Mouse (Mus musculus) hindbrain, embryonic 12.5 days (tissue): ENCODE results near the gene Shroom4. TPM values are rescaled to one million over a fixed set of nuclear protein-coding genes. Genes with fewer than 3 reads are reported as not detected.

ENCODE experiments used
- ATAC-seq: fragments of 200-750 bp; cut with Nextera tagmentation; 2 replicates; pipeline ENCODE4 v1.8.0; 2017; ENCODE audit warnings: moderate TSS enrichment; ENCODE audit not compliant: low FRiP score
- H3K27ac ChIP-seq: fragments of 300-500 bp; sonication (generic); 2 replicates; pipeline ENCODE4 v1.5.1; 2016; ENCODE audit warnings: mild to moderate bottlenecking
- H3K27me3 ChIP-seq: fragments of 300-500 bp; sonication (generic); 2 replicates; pipeline ENCODE4 v1.6.1; 2016; ENCODE audit warnings: mild to moderate bottlenecking
- H3K36me3 ChIP-seq: fragments of 300-500 bp; sonication (generic); 2 replicates; pipeline ENCODE4 v1.6.1; 2016; ENCODE audit warnings: mild to moderate bottlenecking
- H3K4me1 ChIP-seq: fragments of 300-500 bp; sonication (generic); 2 replicates; pipeline ENCODE4 v1.6.1; 2016
- H3K4me2 ChIP-seq: fragments of 300-500 bp; sonication (generic); replicated peaks from 2 replicates; pipeline ENCODE4 v1.6.1; 2016; ENCODE audit warnings: mild to moderate bottlenecking
- H3K4me3 ChIP-seq: fragments of 300-500 bp; sonication (generic); 2 replicates; pipeline ENCODE4 v1.5.1; 2016; ENCODE audit warnings: mild to moderate bottlenecking
- H3K9ac ChIP-seq: fragments of 300-500 bp; sonication (generic); 2 replicates; pipeline ENCODE4 v1.6.1; 2016; ENCODE audit warnings: mild to moderate bottlenecking, moderate library complexity
- H3K9me3 ChIP-seq: fragments of 300-500 bp; sonication (generic); replicated peaks from 2 replicates; pipeline ENCODE4 v1.6.1; 2016; ENCODE audit warnings: mild to moderate bottlenecking
- WGBS: fragments of 180-500 bp; shearing (Covaris S2); methylation state at CpG from one replicate; pipeline ENCODE4 v1.1.7; 2016; 5-methylcytosine and 5-hydroxymethylcytosine counted together
- polyA plus RNA-seq: library from polyadenylated mRNA; unstranded; fragments of >200 nt; fragmentation: Nextera tagmentation; extraction: Ambion mirVana; gene quantifications from 2 replicates; pipeline ENCODE4 v1.2.1, GENCODE M21; 2016

The Shroom4 gene
- polyA plus RNA-seq, 1 experiment from 2014 or later = 5.0 TPM

- Histone ChIP-seq H3K4me3 (no peak overlapping the region), H3K27me3 (no peaks in the 10 kb centered on the region), H3K9ac (no peak overlapping the region), H3K27ac (no peak overlapping the region), H3K4me1 (no peaks in the 10 kb centered on the region), H3K36me3 (no peaks in the 10 kb centered on the region), H3K9me3 (no peaks in the 10 kb centered on the region), H3K4me2 (no peak overlapping the region)
- ATAC-seq = no peak
- WGBS = 83% methylated on average over 3 of the region's 3 CpGs
Measured at GRCm38 (mm10) chrX:6517217-6517616, 117.6 kb downstream of the Shroom4 start.

- 62% methylated on average over 2 of the region's 2 CpGs for WGBS
Measured at GRCm38 (mm10) chrX:6518421-6518820, 118.8 kb downstream of the Shroom4 start.

GRCm38 (mm10) chrX:6522935-6523334 is 123.3 kb downstream of the Shroom4 start:
- H3K9me3 ChIP-seq = no peaks in the 10 kb centered on the region
- H3K4me3 ChIP-seq = no peak overlapping the region
- ATAC-seq = no peak
- H3K9ac ChIP-seq = no peak overlapping the region
- H3K4me2 ChIP-seq = no peak overlapping the region
- no peak overlapping the region for H3K27ac ChIP-seq
- 68% methylated on average over 2 of the region's 2 CpGs for WGBS
- no peaks in the 10 kb centered on the region for H3K4me1 ChIP-seq
- no peaks in the 10 kb centered on the region for H3K36me3 ChIP-seq
- no peaks in the 10 kb centered on the region for H3K27me3 ChIP-seq

More at GRCm38 (mm10) chrX:6518421-6518820, 118.8 kb downstream of the Shroom4 start:
- Histone ChIP-seq H3K4me2 (no peak overlapping the region), H3K27ac (no peak overlapping the region), H3K4me1 (no peaks in the 10 kb centered on the region), H3K27me3 (no peaks in the 10 kb centered on the region), H3K9me3 (no peaks in the 10 kb centered on the region), H3K9ac (no peak overlapping the region), H3K4me3 (no peak overlapping the region), H3K36me3 (no peaks in the 10 kb centered on the region)
- ATAC-seq = no peak

GRCm38 (mm10) chrX:6536636-6537035 is 137.0 kb downstream of the Shroom4 start:
- no peak overlapping the region for H3K4me3 ChIP-seq
- H3K27ac ChIP-seq = no peak overlapping the region
- no peak overlapping the region for H3K9ac ChIP-seq
- H3K4me1 ChIP-seq = no peaks in the 10 kb centered on the region
- H3K36me3 ChIP-seq = no peaks in the 10 kb centered on the region
- H3K4me2 ChIP-seq = no peak overlapping the region
- H3K27me3 ChIP-seq = no peaks in the 10 kb centered on the region
- 81% methylated on average over 2 of the region's 2 CpGs for WGBS
- ATAC-seq = no peak
- no peaks in the 10 kb centered on the region for H3K9me3 ChIP-seq

GRCm38 (mm10) chrX:6537689-6538088 is 138.0 kb downstream of the Shroom4 start:
- Histone ChIP-seq H3K9ac (no peak overlapping the region), H3K4me2 (no peak overlapping the region), H3K27me3 (no peaks in the 10 kb centered on the region), H3K9me3 (no peaks in the 10 kb centered on the region), H3K36me3 (no peaks in the 10 kb centered on the region), H3K4me3 (no peak overlapping the region), H3K27ac (no peak overlapping the region), H3K4me1 (no peaks in the 10 kb centered on the region)
- WGBS = 85% methylated on average over 2 of the region's 2 CpGs
- no peak for ATAC-seq

- no peaks in the 10 kb centered on the region for H3K36me3 ChIP-seq
- H3K9me3 ChIP-seq = no peaks in the 10 kb centered on the region
- no peak overlapping the region for H3K9ac ChIP-seq
- no peak overlapping the region for H3K27ac ChIP-seq
- H3K4me1 ChIP-seq = no peaks in the 10 kb centered on the region
- H3K4me3 ChIP-seq = no peak overlapping the region
- no peak overlapping the region for H3K4me2 ChIP-seq
- no peak for ATAC-seq
- 78% methylated on average over 1 of the region's 1 CpGs for WGBS
- no peaks in the 10 kb centered on the region for H3K27me3 ChIP-seq
Measured at GRCm38 (mm10) chrX:6565066-6565465, 165.4 kb downstream of the Shroom4 start.

GRCm38 (mm10) chrX:6574511-6574910 is 174.9 kb downstream of the Shroom4 start:
- H3K27ac ChIP-seq = no peak overlapping the region
- H3K36me3 ChIP-seq = no peaks in the 10 kb centered on the region
- no peaks in the 10 kb centered on the region for H3K9me3 ChIP-seq
- 38% methylated on average over 1 of the region's 1 CpGs for WGBS
- no peaks in the 10 kb centered on the region for H3K4me1 ChIP-seq
- H3K9ac ChIP-seq = no peak overlapping the region
- no peak for ATAC-seq
- no peak overlapping the region for H3K4me3 ChIP-seq
- H3K4me2 ChIP-seq = no peak overlapping the region
- no peaks in the 10 kb centered on the region for H3K27me3 ChIP-seq

- ATAC-seq = no peak
- Histone ChIP-seq H3K27ac (no peak overlapping the region), H3K4me2 (no peak overlapping the region), H3K9ac (no peak overlapping the region), H3K9me3 (no peaks in the 10 kb centered on the region), H3K27me3 (no peaks in the 10 kb centered on the region), H3K36me3 (no peaks in the 10 kb centered on the region), H3K4me1 (no peaks in the 10 kb centered on the region), H3K4me3 (no peak overlapping the region)
- 49% methylated on average over 7 of the region's 7 CpGs for WGBS
Measured at GRCm38 (mm10) chrX:6577001-6577400, 177.3 kb downstream of the Shroom4 start.

GRCm38 (mm10) chrX:6580671-6581070 is 181.0 kb downstream of the Shroom4 start:
- no peaks in the 10 kb centered on the region for H3K4me1 ChIP-seq
- no peaks in the 10 kb centered on the region for H3K9me3 ChIP-seq
- H3K27me3 ChIP-seq = no peaks in the 10 kb centered on the region
- no peak overlapping the region for H3K4me2 ChIP-seq
- peaks cover 4% of the 10 kb centered on the region for H3K36me3 ChIP-seq
- H3K4me3 ChIP-seq = no peak overlapping the region
- 84% methylated on average over 6 of the region's 6 CpGs for WGBS
- no peak for ATAC-seq
- H3K9ac ChIP-seq = no peak overlapping the region
- no peak overlapping the region for H3K27ac ChIP-seq

GRCm38 (mm10) chrX:6581181-6581580 is 181.5 kb downstream of the Shroom4 start:
- Histone ChIP-seq H3K36me3 (peaks cover 4% of the 10 kb centered on the region), H3K4me2 (no peak overlapping the region), H3K9me3 (no peaks in the 10 kb centered on the region), H3K4me3 (no peak overlapping the region), H3K27me3 (no peaks in the 10 kb centered on the region), H3K27ac (no peak overlapping the region), H3K4me1 (no peaks in the 10 kb centered on the region), H3K9ac (no peak overlapping the region)
- 76% methylated on average over 1 of the region's 1 CpGs for WGBS
- ATAC-seq = no peak

GRCm38 (mm10) chrX:6582646-6583045 is 183.0 kb downstream of the Shroom4 start:
- no peak overlapping the region for H3K4me3 ChIP-seq
- no peak overlapping the region for H3K9ac ChIP-seq
- H3K4me1 ChIP-seq = no peaks in the 10 kb centered on the region
- no peak overlapping the region for H3K27ac ChIP-seq
- ATAC-seq = no peak
- peaks cover 4% of the 10 kb centered on the region for H3K36me3 ChIP-seq
- 93% methylated on average over 2 of the region's 2 CpGs for WGBS
- H3K9me3 ChIP-seq = no peaks in the 10 kb centered on the region
- no peak overlapping the region for H3K4me2 ChIP-seq
- H3K27me3 ChIP-seq = no peaks in the 10 kb centered on the region

GRCm38 (mm10) chrX:6594183-6594582 is 194.5 kb downstream of the Shroom4 start:
- Histone ChIP-seq H3K27me3 (no peaks in the 10 kb centered on the region), H3K4me3 (no peak overlapping the region), H3K4me2 (no peak overlapping the region), H3K9me3 (no peaks in the 10 kb centered on the region), H3K36me3 (no peaks in the 10 kb centered on the region), H3K9ac (no peak overlapping the region), H3K4me1 (no peaks in the 10 kb centered on the region), H3K27ac (no peak overlapping the region)
- ATAC-seq = no peak
- WGBS = 81% methylated on average over 3 of the region's 3 CpGs

GRCm38 (mm10) chrX:6654024-6654423 is 254.4 kb downstream of the Shroom4 start:
- Histone ChIP-seq H3K9ac (no peak overlapping the region), H3K4me3 (no peak overlapping the region), H3K36me3 (no peaks in the 10 kb centered on the region), H3K4me2 (no peak overlapping the region), H3K4me1 (no peaks in the 10 kb centered on the region), H3K27ac (no peak overlapping the region), H3K27me3 (no peaks in the 10 kb centered on the region), H3K9me3 (no peaks in the 10 kb centered on the region)
- 2% methylated on average over 2 of the region's 2 CpGs for WGBS
- ATAC-seq = no peak
